Mouse (Mus musculus) frontal cortex, adult (tissue): ENCODE data around the gene Eif2ak3.
A peak's percentile ranks its signal among the peaks of the same experiment; 100 is the strongest.

ENCODE experiments used
- ATAC-seq: cut with Nextera tagmentation; 2 replicates; pipeline ENCODE4 v1.9.2; 2017; ENCODE audit warnings: mild to moderate bottlenecking, moderate library complexity, mixed read lengths; ENCODE audit not compliant: low TSS enrichment

Gene Eif2ak3

GRCm38 (mm10) chr6:70831179-70831839 lies 13.0 kb upstream of the Eif2ak3 start:
- ATAC-seq = no peak

DNA sequence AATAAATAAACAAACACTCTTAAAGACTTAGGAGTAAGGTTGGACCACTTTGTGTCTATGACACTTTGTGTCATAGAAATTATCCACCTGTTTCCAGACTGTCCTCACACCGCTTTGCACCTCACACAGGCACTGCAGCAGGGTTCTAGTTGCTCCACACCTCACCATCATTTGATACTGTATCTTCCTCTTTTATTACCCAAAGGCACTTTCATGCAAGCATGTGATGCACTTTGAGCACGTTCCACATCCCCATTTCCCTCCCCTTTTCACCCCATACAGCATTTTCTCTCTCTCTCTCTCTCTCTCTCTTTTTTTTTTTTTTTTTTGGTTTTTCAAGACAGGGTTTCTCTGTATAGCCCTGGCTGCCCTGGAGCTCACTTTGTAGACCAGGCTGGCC lies 7.0 kb upstream of the Eif2ak3 start:
- no peak for ATAC-seq

DNA sequence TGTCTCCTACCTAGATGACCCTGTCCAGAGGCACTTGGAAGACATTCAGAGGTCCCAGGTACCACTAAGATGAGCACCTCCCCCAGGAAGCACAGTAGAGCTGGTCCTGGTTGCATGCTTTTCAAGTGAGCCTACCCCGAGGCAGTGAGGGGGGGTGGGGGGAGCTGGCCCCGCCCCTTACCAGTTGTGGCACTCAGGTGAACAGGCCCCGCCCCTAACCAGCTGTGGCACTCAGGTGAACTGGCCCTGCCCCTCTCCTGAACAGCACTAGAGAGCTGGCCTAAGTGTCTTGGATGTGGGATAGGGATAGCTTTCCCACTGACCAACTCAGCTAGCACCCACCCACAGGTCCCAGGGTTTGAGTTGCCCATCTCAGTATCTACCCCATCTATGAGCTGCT lies 5.8 kb upstream of the Eif2ak3 start:
- no peak for ATAC-seq

GRCm38 (mm10) chr6:70840281-70840680 lies 4.0 kb upstream of the Eif2ak3 start:
- ATAC-seq = no peak

GRCm38 (mm10) chr6:70842991-70843390 lies 1.3 kb upstream of the Eif2ak3 start:
- no peak for ATAC-seq

DNA sequence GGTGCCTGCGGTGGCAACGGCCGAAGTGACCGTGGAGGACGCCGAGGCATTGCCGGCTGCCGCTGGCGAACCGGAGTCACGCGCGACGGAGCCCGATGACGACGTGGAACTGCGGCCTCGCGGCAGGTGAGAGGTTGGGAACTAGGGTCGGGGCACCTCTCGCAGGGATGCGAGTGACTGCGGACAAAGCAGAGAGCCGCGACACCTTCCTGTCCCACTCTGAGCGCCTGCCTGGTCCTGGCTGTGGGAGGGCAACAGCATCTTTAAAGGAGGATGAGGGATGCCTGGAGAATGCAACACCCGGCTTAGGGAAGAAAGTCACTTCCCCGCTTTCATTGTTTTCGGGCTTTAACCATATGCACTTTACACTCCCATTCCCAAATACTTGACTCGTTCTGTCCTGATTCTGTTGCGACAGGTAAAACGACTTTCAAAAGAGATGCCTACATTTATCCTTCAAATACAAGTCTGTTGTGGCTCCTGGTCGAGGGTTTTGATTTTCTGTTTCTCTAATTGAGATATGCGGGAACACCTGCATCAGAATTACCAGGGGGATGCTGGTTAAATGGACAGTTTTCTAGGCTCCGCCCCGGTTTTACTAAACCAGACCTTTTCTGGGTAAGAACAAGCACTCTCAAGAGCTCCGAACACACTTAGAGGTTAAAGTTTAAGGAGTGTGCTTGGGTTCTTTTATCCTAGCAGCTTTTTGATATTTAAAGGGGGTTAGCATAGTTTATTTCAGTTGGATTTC lies 756 bp downstream of the Eif2ak3 start:
- ATAC-seq = peak; percentile 13

- no peak for ATAC-seq
Observed at GRCm38 (mm10) chr6:70847386-70847785, 3.1 kb downstream of the Eif2ak3 start.

DNA sequence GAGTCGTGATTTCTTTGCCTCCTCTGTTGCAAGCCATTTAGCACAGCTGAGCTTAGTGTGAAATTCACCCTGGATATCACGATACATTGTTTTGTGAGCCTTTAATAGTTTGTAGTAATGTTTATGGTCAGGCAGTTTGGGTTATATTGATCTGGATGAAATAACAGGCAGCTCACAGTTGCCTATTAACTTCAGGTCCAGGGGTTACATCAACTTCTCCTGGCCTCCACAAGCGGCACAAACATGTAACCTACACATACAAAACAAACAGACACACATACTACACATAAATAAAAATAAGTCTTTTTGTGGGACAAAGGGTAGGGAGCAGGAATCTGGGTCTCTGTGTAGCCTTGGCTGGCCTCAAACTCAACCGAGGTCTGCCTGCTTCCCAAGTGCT lies 9.1 kb downstream of the Eif2ak3 start:
- peak; percentile 64; the same call in 1 of the 2 replicates for ATAC-seq

GRCm38 (mm10) chr6:70855529-70856309 lies 11.4 kb downstream of the Eif2ak3 start:
- ATAC-seq = no peak

- ATAC-seq = peak; percentile 79
Observed at GRCm38 (mm10) chr6:70862726-70863125, 18.4 kb downstream of the Eif2ak3 start.

DNA sequence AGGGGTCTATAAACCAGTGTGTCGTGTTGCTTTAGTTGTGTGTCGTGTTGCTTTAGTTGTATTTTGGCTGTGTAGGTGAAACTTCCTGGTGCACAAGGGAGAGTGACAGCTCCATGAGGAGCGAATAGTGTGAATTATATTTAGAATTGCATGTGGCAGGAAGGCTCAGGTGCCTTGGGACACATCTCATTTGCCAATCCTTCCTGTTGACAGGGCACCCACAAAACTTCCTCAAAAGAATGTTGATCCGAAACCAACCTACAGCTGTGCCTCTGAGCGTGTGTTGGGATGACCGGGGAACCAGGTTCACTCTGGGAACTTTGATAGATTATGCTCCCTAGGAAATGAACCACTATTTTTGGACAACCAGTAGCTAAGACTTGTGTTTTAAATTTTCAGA lies 20.0 kb downstream of the Eif2ak3 start:
- no peak for ATAC-seq

DNA sequence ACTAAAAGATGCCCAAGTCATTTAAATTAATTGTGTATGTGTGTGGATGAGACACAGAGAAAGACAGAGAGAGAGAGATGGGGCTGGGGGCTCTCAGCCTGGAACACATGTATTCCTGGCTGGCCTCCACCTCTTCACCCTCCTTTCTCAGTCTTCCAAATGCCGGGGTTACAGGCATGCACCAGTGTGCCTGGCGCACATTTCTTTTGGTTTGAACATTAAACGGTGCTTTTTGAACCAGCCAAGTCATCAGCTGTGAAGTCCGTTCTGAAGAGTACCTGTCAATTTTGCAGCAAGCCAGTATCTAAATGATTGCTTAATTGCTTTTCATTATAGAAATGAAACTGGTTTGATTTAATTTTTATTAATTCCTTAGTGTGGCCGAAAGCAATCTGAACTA lies 22.4 kb downstream of the Eif2ak3 start:
- no peak for ATAC-seq

GRCm38 (mm10) chr6:70867297-70867696 lies 23.0 kb downstream of the Eif2ak3 start:
- no peak for ATAC-seq

- peak; percentile 32; the same call in 1 of the 2 replicates for ATAC-seq
Observed at GRCm38 (mm10) chr6:70871511-70871980, 27.2 kb downstream of the Eif2ak3 start.

DNA sequence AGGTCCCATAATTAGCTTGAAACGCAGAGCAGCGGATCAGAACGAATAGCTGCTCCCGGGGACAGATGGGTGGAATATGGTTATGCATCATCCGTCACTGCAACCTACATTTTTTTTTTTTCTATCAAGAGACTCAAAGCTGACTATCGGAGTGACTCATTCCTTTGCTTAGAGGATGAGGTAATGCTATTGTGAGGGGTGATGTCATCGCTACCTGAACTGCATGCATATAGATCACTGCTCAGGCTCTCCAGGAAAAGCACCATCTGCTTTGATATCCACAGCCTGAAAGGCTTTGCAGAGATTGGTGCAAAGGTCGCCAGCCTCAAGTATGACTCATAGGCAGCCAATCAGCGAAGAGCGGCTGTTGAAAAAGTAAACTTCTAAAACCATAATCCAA lies 27.8 kb downstream of the Eif2ak3 start:
- ATAC-seq = peak; percentile 87

DNA sequence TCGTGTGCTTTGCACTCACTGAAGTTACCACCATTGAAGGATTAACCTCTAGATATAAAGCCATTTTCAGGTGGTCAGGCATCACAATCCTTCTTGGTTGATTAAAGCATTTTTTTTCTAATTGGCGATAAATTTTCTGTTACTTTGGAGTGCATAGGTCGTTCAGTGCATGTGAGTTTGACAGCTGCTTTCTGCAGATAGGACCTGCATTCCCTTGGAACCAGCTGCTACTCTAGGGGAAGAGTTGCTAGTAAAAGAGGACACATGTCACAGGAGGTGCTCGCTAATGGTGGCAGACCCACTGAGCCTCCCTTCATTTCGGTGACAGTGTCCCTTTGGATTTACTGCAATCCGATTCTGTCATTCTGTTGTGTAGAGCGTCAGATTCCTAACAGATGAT lies 28.3 kb downstream of the Eif2ak3 start:
- ATAC-seq = no peak

- no peak for ATAC-seq
Observed at GRCm38 (mm10) chr6:70874035-70874775, 29.9 kb downstream of the Eif2ak3 start.

DNA sequence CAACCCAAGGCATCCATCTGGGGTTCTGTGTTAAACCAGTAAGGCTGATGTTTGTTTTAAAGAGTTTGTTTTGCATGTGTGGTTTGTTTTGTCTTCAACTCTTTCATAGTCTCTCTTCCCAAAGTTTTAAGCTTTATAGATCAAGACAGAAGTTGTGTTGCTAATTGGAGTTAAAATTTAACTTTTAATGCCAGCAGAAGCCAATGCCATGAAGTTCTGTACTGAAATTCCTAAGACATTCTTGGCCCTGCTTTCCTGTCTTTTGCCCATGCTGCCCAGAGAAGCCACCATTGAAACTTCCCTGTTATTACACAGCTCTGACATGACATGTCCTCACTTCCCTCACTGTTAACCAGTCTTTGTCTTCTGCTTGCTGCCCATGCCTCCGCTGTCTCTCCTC lies 30.7 kb downstream of the Eif2ak3 start:
- no peak for ATAC-seq

DNA sequence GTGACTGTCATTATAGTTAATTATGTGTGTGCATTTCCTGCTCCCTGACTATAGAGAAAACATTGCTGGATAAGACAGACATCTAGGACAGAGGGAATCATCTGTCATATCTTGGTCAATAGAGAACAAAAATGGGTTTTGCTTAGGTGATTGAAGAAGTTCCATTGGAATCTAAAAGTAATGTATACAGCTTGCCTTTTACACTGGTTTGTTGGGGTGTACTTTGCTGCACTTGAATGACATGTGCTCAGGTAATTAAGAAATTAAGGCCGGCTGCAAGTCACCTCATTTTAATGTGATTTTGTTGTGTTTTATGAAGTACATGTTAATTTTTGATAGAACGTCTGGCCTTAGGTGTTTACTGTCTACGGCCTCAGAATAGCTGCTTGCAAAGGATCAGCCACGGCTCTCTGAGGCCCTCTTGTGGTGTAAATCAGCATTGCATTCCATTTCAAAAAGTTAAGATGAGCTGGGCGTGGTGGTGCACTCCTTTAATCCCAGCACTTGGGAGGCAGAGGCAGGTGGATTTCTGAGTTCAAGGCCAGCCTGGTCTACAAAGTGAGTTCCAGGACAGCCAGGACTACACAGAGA lies 36.5 kb downstream of the Eif2ak3 start:
- peak; percentile 83 for ATAC-seq

GRCm38 (mm10) chr6:70887993-70888392 lies 43.7 kb downstream of the Eif2ak3 start:
- ATAC-seq = no peak

- no peak for ATAC-seq
Observed at GRCm38 (mm10) chr6:70898166-70898565, 53.9 kb downstream of the Eif2ak3 start.
